Mouse (Mus musculus) 3T3-L1 (cell line): ENCODE measurements around the gene Pear1.

ENCODE experiments used
- DNase-seq: peaks from one replicate; pipeline ENCODE4 v3.0.0-alpha.2; 2015; ENCODE audit warnings: low read depth, low spot score

The Pear1 gene

GRCm38 (mm10) chr3:87765631-87766283 lies 58.3 kb downstream of the Pear1 start:
- no peak for DNase-seq

- DNase-seq: peak; percentile 77
Measured at GRCm38 (mm10) chr3:87765091-87765490, 59.0 kb downstream of the Pear1 start.

GRCm38 (mm10) chr3:87764506-87764905 lies 59.6 kb downstream of the Pear1 start:
- peak; percentile 74 for DNase-seq

- peak; percentile 93 for DNase-seq
Measured at GRCm38 (mm10) chr3:87763683-87764289, 60.3 kb downstream of the Pear1 start.

GRCm38 (mm10) chr3:87763202-87763601 lies 60.9 kb downstream of the Pear1 start:
- DNase-seq: no peak

- DNase-seq: peak; percentile 83
Measured at GRCm38 (mm10) chr3:87761408-87762375, 62.4 kb downstream of the Pear1 start.

GRCm38 (mm10) chr3:87758641-87759040 lies 65.5 kb downstream of the Pear1 start:
- peak; percentile 80 for DNase-seq

- DNase-seq: no peak
Measured at GRCm38 (mm10) chr3:87756488-87756887, 67.6 kb downstream of the Pear1 start.

GRCm38 (mm10) chr3:87755964-87756363 lies 68.1 kb downstream of the Pear1 start:
- DNase-seq: peak; percentile 51

GRCm38 (mm10) chr3:87753829-87754228 lies 70.3 kb downstream of the Pear1 start:
- DNase-seq: no peak

- no peak for DNase-seq
Measured at GRCm38 (mm10) chr3:87752567-87752966, 71.5 kb downstream of the Pear1 start.

GRCm38 (mm10) chr3:87749977-87750376 lies 74.1 kb downstream of the Pear1 start:
- no peak for DNase-seq

- DNase-seq: peak; percentile 87
Measured at GRCm38 (mm10) chr3:87749036-87749435, 75.1 kb downstream of the Pear1 start.

GRCm38 (mm10) chr3:87748431-87748830 lies 75.7 kb downstream of the Pear1 start, which contains the start of gene Lrrc71:
Gene Lrrc71, minus strand, starts transcription at chr3:87748625.
- no peak for DNase-seq

- no peak for DNase-seq
Measured at GRCm38 (mm10) chr3:87745036-87745659, 79.0 kb downstream of the Pear1 start.

- DNase-seq: no peak
Measured at GRCm38 (mm10) chr3:87743927-87744326, 80.2 kb downstream of the Pear1 start.

- no peak for DNase-seq
Measured at GRCm38 (mm10) chr3:87742735-87743134, 81.4 kb downstream of the Pear1 start.

GRCm38 (mm10) chr3:87742013-87742412 lies 82.1 kb downstream of the Pear1 start:
- no peak for DNase-seq

GRCm38 (mm10) chr3:87738906-87739305 lies 85.2 kb downstream of the Pear1 start:
- no peak for DNase-seq

- DNase-seq: no peak
Measured at GRCm38 (mm10) chr3:87735335-87735734, 88.8 kb downstream of the Pear1 start.

GRCm38 (mm10) chr3:87733984-87734761 lies 89.9 kb downstream of the Pear1 start:
- no peak for DNase-seq
